Mouse (Mus musculus): ENCODE results near the gene Rxfp4. TPM values are rescaled to one million over a fixed set of nuclear protein-coding genes. Genes with fewer than 3 reads are reported as not detected.
A peak's percentile ranks its signal among the peaks of the same experiment; 100 is the strongest.

The Rxfp4 gene
- under 1 TPM in 1 of 2 experiments, not detected in 1; 0.20 TPM for total RNA-seq (2021)

DNA sequence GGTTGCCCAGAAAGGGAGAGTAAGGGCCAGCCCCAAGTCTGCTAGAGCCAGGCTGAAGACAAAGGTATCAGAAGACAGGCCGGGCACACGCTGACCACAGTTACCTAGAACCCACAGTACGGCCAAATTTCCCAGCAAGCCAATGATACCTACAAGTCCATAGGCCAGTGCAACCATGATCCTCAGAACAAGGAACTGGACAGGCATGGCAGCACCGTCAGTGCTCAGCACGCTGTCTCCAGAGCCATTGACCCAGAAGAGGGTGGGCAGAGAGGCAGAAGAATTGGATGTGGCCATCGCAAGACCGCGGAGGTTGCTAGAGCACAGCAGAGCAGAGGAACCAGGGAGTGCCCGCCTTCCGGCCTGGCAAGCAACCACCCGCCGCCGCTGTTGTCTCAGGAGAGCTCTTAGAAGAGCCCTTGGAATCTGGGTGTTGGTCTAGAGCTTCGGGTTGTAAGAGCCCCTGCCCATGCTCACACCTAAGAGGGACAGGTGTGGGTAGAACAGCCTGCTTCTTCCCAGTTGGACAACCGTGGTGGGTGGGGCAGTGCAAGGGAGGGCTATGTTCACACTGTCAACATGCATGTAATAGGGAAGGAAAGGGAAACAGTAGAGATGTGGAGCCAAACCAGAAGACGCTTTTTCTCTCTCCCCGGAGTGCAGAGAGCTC lies at the start of gene Rxfp4:
Gene Rxfp4, minus strand, starts transcription at position 297 of the 670 bp plus-strand sequence.
- DNase-seq, result no peak

DNA sequence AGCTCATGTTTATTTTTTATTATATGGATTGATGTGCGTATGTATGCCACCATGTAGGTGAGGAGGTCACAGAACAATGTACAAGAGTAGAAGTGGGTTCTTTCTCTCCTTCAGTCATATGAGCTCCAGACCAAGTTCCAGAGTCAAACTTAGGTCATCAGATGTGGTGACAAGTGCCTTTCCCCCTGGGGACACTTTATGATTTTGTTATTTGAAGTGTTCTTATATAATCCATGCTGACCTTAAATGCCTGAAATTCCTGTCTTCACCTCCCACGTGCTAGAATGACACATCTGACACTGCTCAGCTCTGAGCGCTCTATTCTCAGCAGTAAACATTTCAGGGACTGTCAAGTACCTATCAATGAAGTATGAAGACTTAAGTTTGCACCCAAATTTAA lies 48.3 kb upstream of the Rxfp4 start:
- DNase-seq, result no peak

DNA sequence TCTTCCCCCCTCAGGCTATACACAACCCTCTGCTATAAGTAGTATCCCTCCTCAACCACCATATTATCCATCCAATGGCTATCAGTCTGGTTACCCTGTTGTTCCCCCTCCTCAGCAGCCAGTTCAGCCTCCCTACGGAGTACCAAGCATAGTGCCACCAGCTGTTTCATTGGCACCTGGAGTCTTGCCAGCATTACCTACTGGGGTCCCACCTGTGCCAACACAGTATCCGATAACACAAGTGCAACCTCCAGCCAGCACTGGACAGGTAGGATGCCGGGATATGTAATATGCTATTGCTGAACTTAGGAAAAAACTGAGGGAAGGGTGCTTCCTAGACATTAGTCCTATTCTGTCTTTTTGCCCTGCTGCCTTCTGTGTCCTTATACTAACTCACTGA lies 47.3 kb upstream of the Rxfp4 start:
- no peak for DNase-seq

DNA sequence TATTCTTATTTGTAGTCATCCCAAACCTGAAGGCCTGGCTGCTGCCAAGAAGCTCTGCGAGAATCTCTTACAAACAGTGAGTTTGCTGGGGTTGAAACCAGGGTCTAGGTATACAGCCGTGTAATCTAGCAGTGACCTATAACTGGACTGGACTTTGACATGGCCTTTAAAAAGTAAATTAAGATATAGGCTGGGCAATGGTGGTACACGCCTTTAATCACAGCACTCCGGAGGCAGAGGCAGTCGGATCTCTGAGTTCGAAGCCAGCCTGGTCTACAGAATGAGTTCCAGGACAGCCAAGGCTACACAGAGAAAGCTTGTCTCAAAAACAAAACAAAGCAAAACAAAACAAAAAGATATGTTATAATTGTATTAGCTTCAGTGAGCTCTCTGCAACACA lies 45.9 kb upstream of the Rxfp4 start:
- no peak for DNase-seq

DNA sequence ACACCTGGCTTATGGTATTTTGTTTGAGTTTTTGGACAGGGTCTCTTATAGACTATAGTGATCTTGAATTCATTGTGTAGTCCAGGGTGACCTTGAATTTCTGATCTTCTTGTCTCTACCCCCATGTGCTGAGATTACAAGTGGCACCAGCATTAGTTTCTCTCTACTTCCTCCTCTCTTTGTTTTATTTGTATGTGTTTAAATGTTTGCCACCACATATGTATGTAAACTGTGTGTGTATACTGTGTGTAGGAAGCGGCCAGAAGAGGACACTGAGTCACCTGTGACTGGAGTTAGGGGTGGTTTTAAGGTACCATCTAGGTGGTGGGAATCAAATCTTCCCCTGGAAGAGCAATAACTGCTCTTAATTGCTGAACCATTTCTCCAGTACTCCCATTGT lies 45.1 kb upstream of the Rxfp4 start:
- DNase-seq, result no peak

DNA sequence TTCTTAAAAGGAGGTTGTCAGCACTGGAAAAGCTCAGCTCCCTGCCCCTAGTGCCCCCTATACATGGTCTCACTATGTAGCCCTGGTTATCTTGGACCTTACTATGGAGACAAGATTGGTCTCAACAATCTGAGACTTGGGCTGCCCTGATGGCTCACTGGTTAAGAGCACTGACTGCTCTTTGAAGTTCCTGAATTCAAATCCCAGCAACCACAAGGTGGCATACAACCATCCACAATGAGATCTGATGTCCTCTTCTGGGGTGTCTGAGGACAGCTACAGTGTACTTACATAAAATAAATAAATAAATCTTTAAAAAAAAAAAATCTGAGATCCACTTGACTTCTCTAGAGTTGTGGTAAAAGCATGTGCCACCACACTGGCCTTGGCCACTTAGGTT lies 42.6 kb upstream of the Rxfp4 start:
- no peak for DNase-seq

DNA sequence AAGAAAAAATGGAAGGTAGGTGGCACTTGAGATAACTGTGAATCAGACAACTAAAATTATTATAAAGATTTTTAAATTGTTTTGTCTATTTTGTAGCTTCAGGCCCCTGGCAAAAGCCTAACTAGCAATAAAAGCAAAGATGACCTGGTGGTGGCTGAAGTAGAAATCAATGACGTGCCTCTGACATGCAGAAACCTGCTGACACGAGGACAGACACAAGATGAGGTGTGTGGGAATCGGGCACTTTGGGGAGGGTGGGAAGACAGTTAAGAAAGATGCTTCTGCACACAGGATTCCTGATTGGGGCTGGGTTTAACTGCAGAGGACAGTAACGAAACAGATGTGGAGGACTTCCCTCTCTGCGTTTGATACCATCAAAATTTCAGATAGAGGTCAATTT lies 36.1 kb upstream of the Rxfp4 start:
- no peak for DNase-seq

DNA sequence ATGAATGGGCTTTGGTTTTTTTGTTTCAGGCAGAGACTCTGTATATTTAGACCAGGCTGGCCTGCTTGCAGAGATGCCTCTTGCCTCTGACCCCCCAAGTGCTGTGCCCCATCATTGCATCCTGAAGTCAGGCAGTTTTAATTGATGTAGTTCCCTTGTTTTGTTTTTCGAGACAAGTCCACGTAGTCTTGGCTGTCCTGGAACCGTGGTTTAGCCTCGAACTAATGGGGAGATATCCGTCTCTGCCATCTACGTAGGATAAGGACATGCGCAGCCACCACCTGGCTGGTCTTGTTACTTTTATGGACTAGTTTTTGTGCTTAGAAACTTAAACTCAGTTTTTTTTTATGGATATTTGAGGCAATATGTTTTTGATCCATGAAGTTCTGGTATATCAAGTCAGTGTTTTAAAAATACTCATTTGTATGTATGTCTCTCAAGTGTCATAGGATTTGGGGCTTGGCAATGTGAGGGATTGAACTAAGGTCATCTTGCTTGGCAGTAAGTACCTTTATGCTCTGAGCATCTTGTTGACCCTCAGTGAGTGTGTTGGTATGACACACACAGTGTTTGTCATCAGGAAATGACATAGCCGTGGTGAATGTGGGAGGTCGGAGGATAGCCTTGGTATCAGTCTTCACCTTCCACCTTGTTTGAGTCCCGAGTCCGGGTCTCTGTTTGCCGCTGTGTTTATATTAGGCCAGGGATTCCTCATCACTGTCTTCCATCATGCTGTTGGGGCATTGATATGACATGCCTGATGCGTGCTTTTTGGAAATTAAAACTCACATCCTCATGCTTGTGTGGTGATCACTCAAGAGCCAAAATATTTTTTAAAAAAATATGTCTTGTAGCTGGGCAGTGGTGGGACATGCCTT lies 34.0 kb upstream of the Rxfp4 start:
- DNase-seq, result no peak

DNA sequence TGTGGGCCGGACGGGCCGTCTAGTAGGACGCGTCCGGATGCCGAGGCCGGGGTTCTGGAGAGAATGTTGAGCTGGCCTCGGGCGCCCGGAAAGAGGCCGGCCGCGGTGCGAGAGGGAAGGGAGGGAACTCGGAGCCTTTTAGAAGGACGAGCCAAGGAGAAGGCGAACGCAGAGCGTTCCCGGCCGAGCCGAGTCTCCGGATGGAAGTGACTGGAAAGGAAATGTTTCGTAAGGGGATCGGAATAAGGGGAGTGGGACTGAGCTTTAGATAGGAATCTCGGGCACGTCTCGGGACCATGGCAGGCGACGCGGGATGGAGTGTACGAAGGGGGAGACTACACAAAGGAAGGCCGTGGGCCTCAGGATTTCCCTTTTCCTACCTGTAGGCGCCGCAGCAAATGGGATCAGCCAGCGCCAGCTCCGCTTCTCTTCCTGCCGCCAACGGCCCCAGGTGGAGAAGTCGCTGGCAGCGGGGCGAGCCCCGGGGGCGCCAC lies 33.1 kb upstream of the Rxfp4 start:
- DNase-seq, result peak; percentile 60

DNA sequence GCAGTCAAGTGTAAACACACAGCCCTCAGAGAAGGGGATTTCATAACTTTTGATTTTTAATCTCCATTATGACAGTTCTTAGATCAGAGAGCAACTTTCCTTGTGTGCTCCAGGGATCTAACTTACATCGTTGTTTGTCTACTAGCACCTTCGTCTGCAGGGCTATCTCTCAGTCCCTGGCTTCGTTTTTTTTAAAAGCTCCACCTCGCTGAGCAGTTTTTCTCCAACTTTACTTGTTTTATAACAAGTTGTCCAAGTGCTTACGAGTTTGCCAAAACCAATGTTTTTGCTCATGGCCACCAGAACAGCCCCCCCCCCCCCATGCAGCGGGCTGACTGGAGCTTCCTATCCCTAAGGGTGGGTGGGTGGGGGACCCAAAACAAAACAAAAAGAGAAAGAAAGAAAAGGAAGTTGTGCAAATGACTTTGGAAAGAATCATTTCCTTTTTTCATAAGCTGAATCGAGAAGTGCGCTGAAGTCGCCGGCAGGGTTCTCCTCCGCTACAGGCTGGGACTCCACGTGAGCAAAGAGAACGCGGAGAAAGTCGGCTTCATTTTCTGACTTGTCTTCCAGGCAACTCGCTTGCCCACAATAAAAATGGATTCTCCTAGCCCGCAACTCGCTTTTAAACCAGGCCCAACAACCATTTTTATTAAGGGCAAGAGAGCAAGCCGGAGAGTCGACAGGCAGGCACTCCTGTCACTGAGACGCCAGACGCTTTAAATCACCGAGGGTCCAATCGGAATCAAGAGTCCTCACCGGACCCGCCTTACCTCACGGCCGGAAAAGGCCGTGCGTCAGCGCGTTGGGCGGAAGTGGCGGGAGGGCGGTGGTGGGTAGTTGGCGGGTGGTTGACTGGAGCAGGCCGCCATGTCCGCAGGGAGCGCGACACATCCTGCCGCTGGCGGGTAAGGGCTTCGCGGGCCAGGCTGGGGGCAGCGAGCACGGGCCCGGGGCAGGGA lies 32.3 kb upstream of the Rxfp4 start, which contains the start of gene Khdc4:
Gene Khdc4, plus strand, starts transcription at position 824 of the 962 bp plus-strand sequence.
- peak; percentile 97 for DNase-seq

DNA sequence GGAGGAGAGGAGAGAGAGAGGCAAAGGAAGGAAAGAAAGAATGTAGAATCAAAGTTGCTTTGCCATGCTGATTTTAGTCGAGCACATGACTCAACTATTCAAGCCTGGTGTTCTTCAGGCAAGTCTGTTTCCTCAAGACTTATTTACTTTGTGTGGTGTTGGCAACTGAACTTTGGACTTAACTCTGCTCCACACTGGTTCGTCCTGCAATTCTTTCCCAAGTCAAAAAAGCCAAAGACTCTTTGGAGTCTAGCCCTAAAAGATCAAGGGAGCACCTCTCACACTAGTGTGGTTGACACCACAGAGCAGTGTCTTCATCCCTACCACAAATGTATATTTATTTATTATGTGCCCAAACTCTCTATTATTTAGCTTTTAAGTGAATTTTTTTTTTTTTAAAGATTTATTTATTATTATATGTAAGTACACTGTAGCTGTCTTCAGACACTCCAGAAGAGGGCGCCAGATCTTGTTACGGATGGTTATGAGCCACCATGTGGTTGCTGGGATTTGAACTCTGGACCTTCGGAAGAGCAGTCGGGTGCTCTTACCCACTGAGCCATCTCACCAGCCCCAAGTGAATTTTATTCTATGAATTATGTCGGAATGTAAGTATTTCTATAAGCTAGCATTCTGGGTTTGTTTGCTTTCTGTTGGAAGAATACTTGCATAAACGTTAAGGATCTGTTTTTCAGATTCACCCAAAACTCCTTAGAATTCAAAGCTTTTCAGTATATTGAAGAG lies 31.5 kb upstream of the Rxfp4 start:
- DNase-seq, result no peak

DNA sequence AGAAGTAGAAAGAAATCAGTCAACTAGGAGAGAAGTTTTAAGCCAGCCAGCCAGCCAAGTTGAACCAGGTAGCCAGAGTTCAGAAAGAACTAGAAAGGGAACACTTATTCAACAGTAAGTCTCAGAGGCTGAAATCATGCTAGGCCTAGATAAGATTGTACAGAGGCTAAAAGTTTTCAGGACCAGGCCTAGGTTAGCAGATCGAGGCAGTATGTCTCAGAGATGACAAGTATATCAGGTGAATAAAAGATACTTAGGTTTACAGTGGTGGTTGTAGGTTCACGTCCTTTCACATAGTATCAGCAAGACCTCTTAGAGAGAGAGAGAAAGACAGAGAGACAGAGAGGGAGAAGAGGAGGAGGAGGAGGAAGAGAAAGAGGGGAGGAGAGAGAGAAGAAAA lies 30.9 kb upstream of the Rxfp4 start:
- DNase-seq, result no peak

DNA sequence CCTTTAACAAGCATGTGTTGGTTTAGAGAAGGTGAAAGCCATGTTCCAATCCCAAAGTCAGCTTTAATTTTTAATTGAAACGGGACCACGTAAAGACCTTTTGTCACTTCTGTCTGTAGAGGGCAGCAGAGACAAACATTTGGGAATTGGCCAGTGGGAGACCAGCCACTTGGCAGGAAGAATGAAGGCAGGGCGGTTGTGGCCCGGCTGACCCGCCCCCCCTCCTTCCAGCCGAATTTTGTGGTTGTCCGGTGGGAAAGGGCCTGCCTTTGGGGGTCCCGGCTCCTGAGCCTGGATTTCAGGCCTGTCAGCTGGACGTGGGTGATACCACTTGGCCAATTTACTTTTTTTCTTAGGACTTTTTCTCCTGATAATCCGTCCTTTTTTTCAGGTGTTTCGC lies 24.5 kb upstream of the Rxfp4 start:
- peak; percentile 88 for DNase-seq

DNA sequence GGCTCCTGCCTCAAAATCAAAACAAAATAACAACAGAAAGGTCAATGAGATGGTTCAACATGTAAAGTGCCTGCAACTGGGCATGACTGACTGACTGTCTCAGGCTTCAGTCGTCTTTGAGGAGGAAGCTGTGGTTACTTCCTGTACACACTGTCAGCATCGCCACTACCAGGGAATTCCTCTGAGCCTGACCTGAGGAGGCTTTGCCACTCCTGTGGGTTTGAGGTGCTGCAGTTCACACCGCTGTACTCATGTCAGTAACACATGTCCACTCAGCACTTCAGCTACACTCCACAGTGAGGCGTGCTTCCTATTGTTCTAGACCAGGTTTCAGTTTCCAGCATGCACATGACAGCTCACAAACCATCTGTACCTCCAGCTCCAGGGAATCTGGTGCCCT lies 11.2 kb upstream of the Rxfp4 start:
- no peak for DNase-seq

DNA sequence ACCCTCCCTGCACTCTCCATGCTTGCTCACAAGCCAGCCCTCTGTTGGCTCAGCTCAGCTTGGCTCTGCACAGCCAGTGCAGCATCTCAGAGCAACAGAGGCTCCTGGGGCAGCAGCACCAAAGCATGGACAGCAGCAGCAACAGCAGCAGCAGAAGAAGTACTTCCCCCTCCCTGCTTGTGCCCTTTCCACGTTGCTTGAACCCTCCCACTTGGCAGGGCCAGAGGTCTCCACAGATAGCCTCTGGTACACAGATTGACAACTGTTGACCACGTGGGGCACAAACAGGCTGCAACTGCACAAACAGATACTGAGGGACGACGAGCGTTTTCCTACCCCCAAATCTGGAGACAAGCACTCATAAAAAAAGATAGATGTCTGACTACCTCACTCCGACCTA lies 6.9 kb upstream of the Rxfp4 start:
- DNase-seq, result no peak

DNA sequence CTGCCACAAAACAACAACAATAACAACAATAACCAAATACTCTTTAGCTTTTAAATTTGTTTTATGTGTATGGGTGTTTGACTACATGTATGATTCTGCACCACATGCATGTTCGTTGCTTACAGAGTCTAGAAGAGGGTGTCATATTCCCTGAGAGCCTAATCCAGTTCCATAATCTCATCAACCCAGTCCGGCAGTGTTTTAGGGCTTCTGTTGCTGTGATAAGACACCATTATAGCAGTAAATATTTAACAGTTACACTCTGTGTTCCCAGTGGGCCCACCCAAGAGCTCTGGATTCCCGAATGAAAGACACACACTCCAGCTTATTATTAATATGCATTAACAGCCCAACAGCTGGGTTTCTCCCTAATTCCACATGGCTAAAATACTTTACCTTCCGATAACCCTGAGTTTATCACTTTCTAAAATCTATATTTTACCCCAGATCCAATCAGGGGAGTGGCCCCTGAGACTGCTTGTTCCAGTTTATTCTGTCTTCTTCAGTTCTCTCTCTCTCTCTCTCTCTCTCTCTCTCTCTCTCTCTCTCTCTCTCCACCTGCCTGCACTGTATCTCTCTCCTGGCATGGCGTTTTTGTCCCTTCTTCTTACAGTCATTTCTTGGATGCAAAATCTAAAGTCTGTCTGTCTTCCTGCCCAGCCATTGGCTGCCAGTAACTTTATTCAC lies 5.6 kb upstream of the Rxfp4 start:
- no peak for DNase-seq

DNA sequence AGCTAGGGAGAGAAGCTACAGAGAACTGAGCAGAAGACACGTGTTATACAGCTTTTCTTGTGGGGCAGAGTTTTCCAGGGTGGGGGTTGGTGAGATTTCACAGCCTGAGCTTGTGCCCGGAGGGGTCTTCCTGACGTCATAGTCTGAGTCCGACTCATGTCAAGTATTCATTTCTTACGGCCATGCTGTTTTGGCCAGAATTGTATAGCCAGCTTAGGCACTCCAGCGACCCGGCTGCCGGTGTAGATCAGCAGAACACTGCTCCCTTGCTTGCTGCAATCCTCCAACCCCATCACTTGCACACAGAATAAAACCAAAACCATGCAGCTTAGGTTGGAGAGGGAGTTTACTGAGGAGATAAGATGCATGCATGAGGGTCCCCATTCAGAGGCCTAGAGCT lies 2.7 kb upstream of the Rxfp4 start:
- DNase-seq, result no peak

DNA sequence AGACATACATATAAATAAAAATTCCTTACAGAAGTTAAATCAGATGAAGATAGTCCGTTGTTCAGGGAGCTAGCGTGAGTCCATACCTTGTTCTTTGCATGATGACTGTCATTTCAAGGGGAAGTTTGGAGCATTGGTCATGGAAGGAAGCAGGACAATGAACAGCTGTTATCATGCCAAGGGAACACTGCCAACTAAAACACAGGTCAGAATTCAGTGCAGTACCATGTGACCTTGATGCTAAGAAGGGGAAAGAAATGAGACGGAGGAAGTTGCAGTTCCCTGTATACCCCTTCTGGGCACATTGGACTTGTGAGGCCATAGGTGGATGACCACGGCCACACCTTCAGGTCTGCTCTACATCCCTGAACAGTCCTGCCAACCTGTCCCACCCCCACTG lies 1.7 kb upstream of the Rxfp4 start:
- DNase-seq, result peak; percentile 57

DNA sequence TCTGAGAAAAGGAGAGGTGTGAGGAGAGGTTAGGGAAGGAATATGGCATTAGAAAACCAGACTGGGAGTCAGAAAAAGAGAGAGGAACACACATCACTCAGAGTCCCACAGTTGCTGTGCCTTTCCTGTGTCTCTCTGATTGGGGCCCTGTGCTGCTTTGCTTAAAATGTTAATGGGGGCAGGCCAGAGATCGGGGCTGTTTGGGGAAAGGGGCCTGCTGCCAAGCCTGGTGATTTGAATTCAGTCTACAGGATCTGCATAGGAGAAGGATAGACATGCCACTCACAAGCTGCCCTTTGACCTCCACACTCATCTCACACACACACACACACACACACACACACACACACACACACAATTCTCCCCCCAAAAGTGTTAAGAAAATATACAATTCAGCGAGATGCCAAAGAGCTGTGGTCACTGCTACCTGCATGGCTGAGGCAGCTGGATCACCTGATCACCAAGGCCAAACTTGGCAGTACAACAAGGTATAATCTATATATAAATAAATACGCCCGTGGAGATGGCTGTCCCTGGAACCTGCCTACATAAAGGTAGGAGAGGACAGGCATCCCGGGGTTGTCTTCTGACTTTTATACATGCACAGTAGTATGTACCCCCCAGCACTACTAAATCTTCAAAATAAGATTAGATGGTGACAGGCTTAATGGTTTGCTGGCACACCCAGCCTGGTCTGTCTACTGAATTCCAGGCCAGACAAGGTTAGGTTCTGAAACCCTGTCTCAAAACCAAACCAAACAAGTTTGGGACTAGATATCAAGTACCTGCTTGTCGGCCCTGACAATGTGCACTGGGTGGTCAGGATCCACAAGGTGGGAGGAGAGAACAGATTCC lies 801 bp upstream of the Rxfp4 start:
- DNase-seq, result no peak
